Mouse (Mus musculus) MEL (cell line): ENCODE measurements at regions not wholly inside any gene's neighbourhood (a gene's known extent, or its start where the extent isn't known, plus 50 kb on each side); places are given as distances from the start of the nearest gene placed in this dataset.

Source experiments
- DNase-seq: peaks from one replicate; pipeline ENCODE4 v3.0.0; 2011; ENCODE audit warnings: low read depth, low spot score
- H3K27ac ChIP-seq: 2 replicates; pipeline ENCODE4 v1.5.1; 2012; ENCODE audit warnings: low read depth, mild to moderate bottlenecking, control low read depth, low read length, moderate library complexity; ENCODE audit not compliant: control insufficient read depth
- H3K27me3 ChIP-seq, 2 experiments: fragments of 150-350 bp in 1 of 2; sonication (generic) in 1 of 2; 2 replicates each; pipeline ENCODE4 v1.6.1; 2012; ENCODE audit warnings: low read length in 2 of 2, mild to moderate bottlenecking in 2 of 2, improper control_type of control experiment in 1 of 2, moderate library complexity in 1 of 2; ENCODE audit not compliant: insufficient read depth in 2 of 2, control insufficient read depth in 1 of 2
- H3K36me3 ChIP-seq, 2 experiments: 2 replicates each; pipeline ENCODE4 v1.6.1; 2012 to 2014; ENCODE audit warnings: low read length in 2 of 2, improper control_type of control experiment in 1 of 2, inconsistent platforms in 1 of 2, mild to moderate bottlenecking in 1 of 2; ENCODE audit not compliant: insufficient read depth in 2 of 2, control insufficient read depth in 1 of 2
- H3K4me1 ChIP-seq, 2 experiments: fragments of 150-350 bp in 1 of 2; sonication (generic) in 1 of 2; 2 replicates each; pipeline ENCODE4 v1.6.1; 2012; ENCODE audit warnings: low read length in 2 of 2, improper control_type of control experiment in 1 of 2, mild to moderate bottlenecking in 1 of 2; ENCODE audit not compliant: insufficient read depth in 2 of 2, control insufficient read depth in 1 of 2
- H3K4me3 ChIP-seq, 2 experiments: fragments of 150-350 bp in 1 of 2; sonication (generic) in 1 of 2; 2 replicates each; pipeline ENCODE4 v1.5.1; 2012; ENCODE audit warnings: low read depth in 2 of 2, low read length in 2 of 2, mild to moderate bottlenecking in 2 of 2, moderate library complexity in 2 of 2, control low read depth in 1 of 2, improper control_type of control experiment in 1 of 2; ENCODE audit not compliant: control insufficient read depth in 1 of 2, insufficient read depth in 1 of 2
- H3K79me2 ChIP-seq: 2 replicates; pipeline ENCODE4 v1.6.1; 2012; ENCODE audit warnings: mild to moderate bottlenecking, low read length, moderate library complexity; ENCODE audit not compliant: control insufficient read depth, poor library complexity, insufficient read depth
- H3K9ac ChIP-seq: 2 replicates; pipeline ENCODE4 v1.6.1; 2012; ENCODE audit warnings: low read depth, mild to moderate bottlenecking, control low read depth, low read length, moderate library complexity; ENCODE audit not compliant: control insufficient read depth, poor library complexity, severe bottlenecking
- H3K9me3 ChIP-seq: fragments of 150-350 bp; sonication (generic); replicated peaks from 2 replicates; pipeline ENCODE4 v1.6.1; 2012; ENCODE audit warnings: mild to moderate bottlenecking, low read length, improper control_type of control experiment, moderate library complexity; ENCODE audit not compliant: insufficient read depth
- BHLHE40 ChIP-seq: IDR thresholded peaks from 2 replicates; pipeline ENCODE4 v1.6.1; 2012; ENCODE audit warnings: low read depth, mild to moderate bottlenecking, inconsistent platforms, low read length, improper control_type of control experiment, borderline replicate concordance
- CHD1 ChIP-seq: IDR thresholded peaks from 2 replicates; pipeline ENCODE4 v1.6.1; 2012; ENCODE audit warnings: low read depth, mild to moderate bottlenecking, inconsistent platforms, low read length, improper control_type of control experiment
- CHD2 ChIP-seq: IDR thresholded peaks from 2 replicates; pipeline ENCODE4 v1.6.1; 2011; ENCODE audit warnings: low read length, improper control_type of control experiment
- ELF1 ChIP-seq: IDR thresholded peaks from 2 replicates; pipeline ENCODE4 v1.6.1; 2014; ENCODE audit warnings: low read depth, mild to moderate bottlenecking, inconsistent platforms, low read length, improper control_type of control experiment, moderate library complexity
- EP300 ChIP-seq, 2 experiments: IDR thresholded peaks; 2 replicates each; pipeline ENCODE4 v1.6.1; 2011; ENCODE audit warnings: improper control_type of control experiment in 2 of 2, low read length in 2 of 2, low read depth in 1 of 2, mild to moderate bottlenecking in 1 of 2
- ETS1 ChIP-seq: IDR thresholded peaks from 2 replicates; pipeline ENCODE4 v1.6.1; 2012; ENCODE audit warnings: low read depth, mild to moderate bottlenecking, inconsistent platforms, low read length, improper control_type of control experiment, moderate library complexity
- GABPA ChIP-seq: IDR thresholded peaks from 2 replicates; pipeline ENCODE4 v1.6.1; 2012; ENCODE audit warnings: low read depth, mild to moderate bottlenecking, inconsistent platforms, low read length, improper control_type of control experiment, moderate library complexity
- GATA1 ChIP-seq: IDR thresholded peaks from 2 replicates; pipeline ENCODE4 v1.6.1; 2011; ENCODE audit warnings: low read depth, low read length, improper control_type of control experiment
- HCFC1 ChIP-seq: IDR thresholded peaks from 2 replicates; pipeline ENCODE4 v1.6.1; 2012; ENCODE audit warnings: low read depth, mild to moderate bottlenecking, inconsistent platforms, low read length, improper control_type of control experiment, moderate library complexity
- JUND ChIP-seq: IDR thresholded peaks from 2 replicates; pipeline ENCODE4 v1.6.1; 2011; ENCODE audit warnings: low read depth, mild to moderate bottlenecking, improper control_type of control experiment, low read length
- KAT2A ChIP-seq: conservative IDR thresholded peaks from 2 replicates; pipeline ENCODE4 v1.6.1; 2012; ENCODE audit warnings: low read depth, low read length, improper control_type of control experiment, inconsistent platforms
- MAX ChIP-seq: IDR thresholded peaks from 2 replicates; pipeline ENCODE4 v1.6.1; 2011; ENCODE audit warnings: low read length, improper control_type of control experiment
- MAZ ChIP-seq: IDR thresholded peaks from 2 replicates; pipeline ENCODE4 v1.6.1; 2012; ENCODE audit warnings: low read depth, mild to moderate bottlenecking, inconsistent platforms, low read length, improper control_type of control experiment
- MXI1 ChIP-seq: IDR thresholded peaks from 2 replicates; pipeline ENCODE4 v1.6.1; 2011; ENCODE audit warnings: mild to moderate bottlenecking, low read depth, low read length, improper control_type of control experiment
- MYC ChIP-seq: IDR thresholded peaks from 2 replicates; pipeline ENCODE4 v1.6.1; 2011; ENCODE audit warnings: low read depth, mild to moderate bottlenecking, low read length, improper control_type of control experiment, moderate library complexity
- NELFE ChIP-seq: IDR thresholded peaks from 2 replicates; pipeline ENCODE4 v1.6.1; 2011; ENCODE audit warnings: low read depth, low read length, improper control_type of control experiment
- NRF1 ChIP-seq: IDR thresholded peaks from 2 replicates; pipeline ENCODE4 v1.6.1; 2014; ENCODE audit warnings: low read depth, mild to moderate bottlenecking, inconsistent platforms, low read length, improper control_type of control experiment, moderate library complexity; ENCODE audit not compliant: poor library complexity, insufficient read depth, severe bottlenecking
- POLR2AphosphoS2 ChIP-seq: IDR thresholded peaks from 2 replicates; pipeline ENCODE4 v1.6.1; 2011; ENCODE audit warnings: low read length, improper control_type of control experiment
- POLR2AphosphoS5 ChIP-seq: IDR thresholded peaks from 2 replicates; pipeline ENCODE4 v1.6.1; 2012; ENCODE audit warnings: low read depth, borderline replicate concordance, mild to moderate bottlenecking, inconsistent platforms, low read length, moderate library complexity, mixed read lengths
- RAD21 ChIP-seq: IDR thresholded peaks from 2 replicates; pipeline ENCODE4 v1.6.1; 2011; ENCODE audit warnings: mild to moderate bottlenecking, low read depth, low read length, improper control_type of control experiment
- SIN3A ChIP-seq: IDR thresholded peaks from 2 replicates; pipeline ENCODE4 v1.6.1; 2012; ENCODE audit warnings: low read length, improper control_type of control experiment, inconsistent platforms
- SMC3 ChIP-seq: IDR thresholded peaks from 2 replicates; pipeline ENCODE4 v1.6.1; 2011; ENCODE audit warnings: low read depth, low read length, improper control_type of control experiment
- TBP ChIP-seq: IDR thresholded peaks from 2 replicates; pipeline ENCODE4 v1.8.0; 2011; ENCODE audit warnings: low read depth, low read length, improper control_type of control experiment
- TCF12 ChIP-seq: IDR thresholded peaks from 2 replicates; pipeline ENCODE4 v1.6.1; 2014; ENCODE audit warnings: low read depth, mild to moderate bottlenecking, inconsistent platforms, low read length, improper control_type of control experiment, moderate library complexity
- UBTF ChIP-seq: IDR thresholded peaks from 2 replicates; pipeline ENCODE4 v1.6.1; 2012; ENCODE audit warnings: low read depth, mild to moderate bottlenecking, inconsistent platforms, low read length, improper control_type of control experiment, moderate library complexity, borderline replicate concordance; ENCODE audit not compliant: insufficient read depth
- USF1 ChIP-seq: IDR thresholded peaks from 2 replicates; pipeline ENCODE4 v1.6.1; 2014; ENCODE audit warnings: low read depth, mild to moderate bottlenecking, inconsistent platforms, low read length, improper control_type of control experiment, moderate library complexity
- USF2 ChIP-seq, 2 experiments: IDR thresholded peaks; 2 replicates each; pipeline ENCODE4 v1.6.1; 2011 to 2012; ENCODE audit warnings: improper control_type of control experiment in 2 of 2, low read length in 2 of 2, borderline replicate concordance in 1 of 2, inconsistent platforms in 1 of 2, low read depth in 1 of 2, mild to moderate bottlenecking in 1 of 2; ENCODE audit not compliant: insufficient read depth in 1 of 2
- ZC3H11A ChIP-seq: IDR thresholded peaks from 2 replicates; pipeline ENCODE4 v1.6.1; 2012; ENCODE audit warnings: low read depth, mild to moderate bottlenecking, inconsistent platforms, low read length, improper control_type of control experiment
- ZKSCAN1 ChIP-seq: IDR thresholded peaks from 2 replicates; pipeline ENCODE4 v1.6.1; 2012; ENCODE audit warnings: low read depth, mild to moderate bottlenecking, inconsistent platforms, low read length, improper control_type of control experiment, moderate library complexity
- ZMIZ1 ChIP-seq: IDR thresholded peaks from 2 replicates; pipeline ENCODE4 v1.6.1; 2012; ENCODE audit warnings: low read depth, mild to moderate bottlenecking, inconsistent platforms, low read length, improper control_type of control experiment, moderate library complexity

DNA sequence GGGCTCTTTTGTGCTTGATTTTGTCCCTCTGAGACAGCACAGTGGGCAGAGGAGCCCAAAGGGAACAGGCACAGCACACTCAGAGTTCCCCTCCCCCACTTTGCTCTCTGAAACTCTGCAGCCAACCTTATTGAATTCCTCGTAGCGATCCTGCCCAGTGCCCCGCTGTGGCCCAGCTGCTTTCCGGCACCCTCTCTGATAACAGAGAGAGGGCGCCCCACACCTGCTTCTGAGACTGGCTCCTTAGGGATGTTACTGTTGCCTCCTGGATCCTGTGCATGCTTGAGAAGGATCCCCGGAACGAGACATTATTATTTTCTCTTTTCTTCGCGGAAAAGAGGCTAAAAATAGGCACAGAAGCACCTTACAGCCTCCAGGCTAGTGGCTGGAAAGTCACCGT, 179.0 kb downstream of the 1700010I14Rik start (continued):
- TF ChIP-seq ZC3H11A (no peak), KAT2A (no peak), TBP (peak; percentile 35; the same call in 1 of the 2 replicates), HCFC1 (0 out of 2 replicates have a peak, but pooled peaks have one; percentile 31)

DNA sequence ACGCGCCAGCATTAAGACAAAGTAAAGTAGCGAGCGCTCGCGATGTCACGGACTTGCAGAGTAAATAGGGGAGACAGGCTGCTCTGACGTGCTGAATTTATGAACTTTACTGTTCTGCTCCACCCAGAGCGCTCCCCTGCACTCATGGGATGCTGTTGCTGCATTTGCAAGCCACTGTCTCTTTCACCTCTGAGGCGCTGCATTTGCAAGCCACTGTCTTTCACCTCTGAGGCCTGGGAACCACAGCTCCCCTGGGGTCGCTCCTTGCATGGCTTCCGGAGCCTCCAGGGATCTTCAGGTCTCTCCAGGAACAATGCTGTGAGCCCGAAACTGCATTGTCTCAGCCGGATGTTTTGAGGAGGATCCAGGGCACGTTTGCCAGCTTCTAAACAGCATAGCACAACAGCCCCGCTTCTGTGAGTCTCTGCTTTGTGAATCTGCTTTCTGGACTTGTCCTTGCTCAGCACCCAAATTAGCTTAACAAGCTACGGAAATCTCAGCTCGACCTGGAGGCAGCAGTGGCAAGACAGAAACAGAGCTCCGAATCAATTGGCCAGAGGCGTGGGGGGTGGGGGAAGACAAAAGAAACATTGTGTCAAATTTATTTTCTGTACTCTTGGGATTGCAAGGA, 179.6 kb downstream of the 1700010I14Rik start:
- Histone ChIP-seq H3K4me3 (peak overlapping the region; percentile 73 to 92), H3K4me1 (peaks cover 6 to 23% of the 10 kb centered on the region in 2 experiments)

DNA sequence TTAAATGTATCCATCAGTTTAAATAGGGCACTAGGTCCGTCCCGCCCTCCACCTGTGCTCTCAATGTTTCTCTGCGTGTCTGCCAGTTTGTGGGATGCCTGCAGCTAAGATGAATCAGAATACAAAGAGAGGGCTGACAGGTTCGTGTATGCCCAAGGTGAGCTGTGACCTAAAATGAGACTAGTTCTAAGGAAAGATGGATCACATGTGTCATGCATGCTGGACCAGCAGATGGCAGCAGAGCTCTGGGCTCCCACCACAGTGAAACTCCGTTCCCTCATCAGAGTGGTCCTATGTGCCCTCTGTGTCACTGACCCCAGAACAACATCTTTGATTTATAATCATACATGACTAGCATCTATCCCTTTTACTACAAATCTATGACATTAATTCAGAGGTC, 180.3 kb downstream of the 1700010I14Rik start:
- DNase-seq = peak; percentile 84
- Histone ChIP-seq H3K27ac (no peak overlapping the region), H3K4me1 (peaks cover 6 to 16% of the 10 kb centered on the region in 2 experiments), H3K4me3 (peak overlapping the region; percentile 73 to 92), H3K79me2 (no peaks in the 10 kb centered on the region; the same call in 1 of the 2 replicates), H3K27me3 (no peaks in the 10 kb centered on the region), H3K36me3 (peaks cover 0 to 18% of the 10 kb centered on the region in 2 experiments; a peak in 2 of 4 replicates), H3K9me3 (no peaks in the 10 kb centered on the region), H3K9ac (peak overlapping the region; percentile 70; the same call in 1 of the 2 replicates)
- TF ChIP-seq HCFC1 (no peak), CHD1 (no peak), SIN3A (no peak), MAX (peak; percentile 77), TCF12 (no peak), JUND (no peak), RAD21 (peak; percentile 88), ETS1 (no peak), NRF1 (no peak), ZKSCAN1 (no peak), ELF1 (no peak), POLR2AphosphoS2 (no peak), BHLHE40 (no peak), CHD2 (no peak), MXI1 (peak; percentile 29; the same call in 1 of the 2 replicates), GABPA (no peak), NELFE (no peak), UBTF (no peak), GATA1 (no peak), USF1 (0 out of 2 replicates have a peak, but pooled peaks have one; percentile 39), MAZ (no peak), EP300 (IDR thresholded peaks at IDR 0.05; ENCODE audit: low read depth in 1 of 2, low read length in 2 of 2) (no peak), SMC3 (peak; percentile 73), POLR2AphosphoS5 (no peak)

More for the DNA sequence above, 179.6 kb downstream of the 1700010I14Rik start:
- peak overlapping the region; percentile 70 for H3K9ac ChIP-seq
- H3K79me2 ChIP-seq = no peaks in the 10 kb centered on the region; the same call in 1 of the 2 replicates
- TF ChIP-seq MXI1 (0 out of 2 replicates have a peak, but pooled peaks have one; percentile 11), ZMIZ1 (no peak), MYC (0 out of 2 replicates have a peak, but pooled peaks have one; percentile 23), USF2 (IDR thresholded peaks at IDR 0.05; ENCODE audit: borderline replicate concordance in 1 of 2, insufficient read depth in 1 of 2, low read depth in 1 of 2, low read length in 2 of 2) (no peak), BHLHE40 (no peak)
- H3K36me3 ChIP-seq = peaks cover 0 to 20% of the 10 kb centered on the region in 2 experiments; a peak in 2 of 4 replicates
- peak overlapping the region; percentile 23 for H3K27ac ChIP-seq
- no peaks in the 10 kb centered on the region for H3K9me3 ChIP-seq
- DNase-seq = peak; percentile 79
- no peaks in the 10 kb centered on the region for H3K27me3 ChIP-seq
